Mouse (Mus musculus): ENCODE measurements around the gene Arvcf.

GRCm38 (mm10) chr16:18339866-18340265, 8.1 kb upstream of the Arvcf start:
- TF ChIP-seq CTCF (IDR thresholded peaks at IDR 0.05; ENCODE audit: extremely low read depth, insufficient read depth, insufficient read length, insufficient replicate concordance): no peak
- TF ChIP-seq POLR2A (IDR thresholded peaks at IDR 0.05; ENCODE audit: low read depth, low read length): no peak
